Mouse (Mus musculus): Measurements from ENCODE around the gene Elk3. TPM values are rescaled to one million over a fixed set of nuclear protein-coding genes. Genes with fewer than 3 reads are reported as not detected.

The Elk3 gene
- total RNA-seq, 1 experiment = 15.7 TPM

DNA sequence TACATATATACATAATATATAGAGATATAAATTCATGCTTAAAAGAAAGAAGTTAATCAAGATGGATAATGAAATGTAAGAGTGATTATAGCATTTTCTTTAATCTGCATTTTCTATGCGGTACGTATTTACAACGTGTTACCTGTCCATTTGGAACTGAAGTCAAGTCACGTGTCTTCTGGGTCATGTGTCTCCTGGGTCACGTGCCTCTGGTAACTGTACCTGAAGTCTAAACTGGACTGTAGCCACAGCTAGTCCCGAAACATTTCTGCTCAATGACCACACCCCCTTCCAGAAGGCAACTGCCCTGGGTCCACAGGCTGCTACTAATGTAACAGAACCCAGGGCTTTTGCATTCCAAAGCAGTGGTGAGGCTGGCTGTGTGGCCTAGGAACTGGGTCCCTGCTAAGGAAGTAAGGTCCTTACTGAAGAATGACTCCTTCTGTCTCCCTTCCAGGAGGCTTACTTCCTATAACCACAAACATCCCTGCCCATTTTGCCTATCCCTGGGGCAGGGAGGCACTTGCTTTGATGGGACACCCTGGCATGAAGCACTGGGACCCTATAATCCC, 40.0 kb downstream of the Elk3 start:
- H3K36me3 ChIP-seq (ENCODE audit: control insufficient read depth, insufficient read depth, low read length, poor library complexity, severe bottlenecking) = no peaks in the 10 kb centered on the region
- TF ChIP-seq ZNF384 (IDR thresholded peaks at IDR 0.05; ENCODE audit: low read depth, low read length) = no peak
- TF ChIP-seq CHD2 (IDR thresholded peaks at IDR 0.05; ENCODE audit: low read depth, low read length) = no peak
- TF ChIP-seq MAFK (IDR thresholded peaks at IDR 0.05; ENCODE audit: insufficient read depth, low read depth, low read length) = no peak
- TF ChIP-seq HCFC1 (IDR thresholded peaks at IDR 0.05; ENCODE audit: borderline replicate concordance, insufficient read depth, low read length) = no peak
- no peak for TF ChIP-seq ZC3H11A (IDR thresholded peaks at IDR 0.05; ENCODE audit: borderline replicate concordance, low read depth, low read length)
- in situ Hi-C loops (cut with MboI; ENCODE audit: low sequenced_read_pairs in 2 of 2, unreplicated experiment in 2 of 2) = no loop called here
- H3K27ac ChIP-seq (ENCODE audit: insufficient read depth, low read depth, low read length, poor library complexity, severe bottlenecking) = no peak overlapping the region
- H3K9me3 ChIP-seq (ENCODE audit: control insufficient read depth, insufficient read depth, low read depth, low read length) = no peaks in the 10 kb centered on the region
- no peak overlapping the region for H3K4me3 ChIP-seq (ENCODE audit: insufficient read depth in 1 of 2, low read depth in 1 of 2, low read length in 2 of 2, poor library complexity in 1 of 2, severe bottlenecking in 1 of 2)
- no peak for DNase-seq (ENCODE audit: low read depth, low spot score)
- no peak overlapping the region for H3K9ac ChIP-seq (ENCODE audit: insufficient read depth, low read depth, low read length, poor library complexity, severe bottlenecking)
- peaks cover 0 to 9% of the 10 kb centered on the region in 2 experiments; a peak in 2 of 4 replicates for H3K4me1 ChIP-seq (ENCODE audit: control insufficient read depth in 2 of 2, insufficient read depth in 2 of 2, low read length in 2 of 2, poor library complexity in 1 of 2)

DNA sequence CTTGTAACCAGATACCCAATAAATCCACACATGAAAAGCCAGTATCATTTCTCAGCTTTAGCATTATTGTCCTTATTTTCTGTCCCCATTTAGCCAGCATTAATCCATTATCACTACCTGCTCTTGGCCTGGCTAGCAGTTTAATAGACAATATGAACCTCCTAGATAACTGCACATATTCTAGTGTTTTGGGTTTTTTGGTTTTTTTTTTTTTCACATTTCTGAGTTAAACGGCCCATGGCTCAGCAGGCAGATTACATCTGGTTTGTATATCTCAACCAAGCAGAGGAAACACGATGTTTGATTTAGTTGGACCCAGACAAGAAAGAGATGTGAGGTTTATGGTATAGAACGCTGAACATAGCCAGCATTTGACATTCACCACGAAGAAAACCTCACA, 41.2 kb downstream of the Elk3 start:
- TF ChIP-seq ZC3H11A (IDR thresholded peaks at IDR 0.05; ENCODE audit: borderline replicate concordance, low read depth, low read length) (no peak), ZNF384 (IDR thresholded peaks at IDR 0.05; ENCODE audit: low read depth, low read length) (no peak), HCFC1 (IDR thresholded peaks at IDR 0.05; ENCODE audit: borderline replicate concordance, insufficient read depth, low read length) (no peak), CHD2 (IDR thresholded peaks at IDR 0.05; ENCODE audit: low read depth, low read length) (no peak), MAFK (IDR thresholded peaks at IDR 0.05; ENCODE audit: insufficient read depth, low read depth, low read length) (no peak)
- in situ Hi-C loops (cut with MboI; ENCODE audit: low sequenced_read_pairs in 2 of 2, unreplicated experiment in 2 of 2) = no loop called here
- Histone ChIP-seq H3K27ac (ENCODE audit: insufficient read depth, low read depth, low read length, poor library complexity, severe bottlenecking) (no peak overlapping the region), H3K9me3 (ENCODE audit: control insufficient read depth, insufficient read depth, low read depth, low read length) (no peaks in the 10 kb centered on the region), H3K36me3 (ENCODE audit: control insufficient read depth, insufficient read depth, low read length, poor library complexity, severe bottlenecking) (no peaks in the 10 kb centered on the region), H3K4me1 (ENCODE audit: control insufficient read depth in 2 of 2, insufficient read depth in 2 of 2, low read length in 2 of 2, poor library complexity in 1 of 2) (peaks cover 0 to 5% of the 10 kb centered on the region in 2 experiments; a peak in 2 of 4 replicates), H3K4me3 (ENCODE audit: insufficient read depth in 1 of 2, low read depth in 1 of 2, low read length in 2 of 2, poor library complexity in 1 of 2, severe bottlenecking in 1 of 2) (no peak overlapping the region), H3K9ac (ENCODE audit: insufficient read depth, low read depth, low read length, poor library complexity, severe bottlenecking) (no peak overlapping the region)
- DNase-seq (ENCODE audit: low read depth, low spot score) = no peak

DNA sequence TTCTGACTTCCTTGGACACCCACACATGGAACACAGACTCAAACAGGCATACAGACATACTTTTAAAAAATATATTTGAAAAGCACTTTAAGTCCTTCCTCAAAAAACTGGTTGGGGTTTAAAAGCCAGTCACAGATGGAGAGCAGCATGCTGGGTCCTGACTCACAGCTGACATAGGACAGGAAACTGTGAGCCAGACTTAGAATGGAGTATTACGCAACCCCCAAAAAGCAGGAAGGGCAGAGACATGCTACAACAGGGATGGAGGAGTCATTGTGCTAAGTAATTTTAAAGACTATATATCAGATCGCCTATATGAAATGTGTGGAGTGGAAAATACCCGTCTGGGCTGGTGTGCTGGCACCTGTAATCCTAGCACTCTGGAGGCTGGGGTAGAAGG, 42.6 kb downstream of the Elk3 start:
- no peak overlapping the region for H3K9ac ChIP-seq (ENCODE audit: insufficient read depth, low read depth, low read length, poor library complexity, severe bottlenecking)
- in situ Hi-C loops (cut with MboI; ENCODE audit: low sequenced_read_pairs in 2 of 2, unreplicated experiment in 2 of 2) = no loop called here
- no peak for DNase-seq (ENCODE audit: low read depth, low spot score)
- H3K4me3 ChIP-seq (ENCODE audit: insufficient read depth in 1 of 2, low read depth in 1 of 2, low read length in 2 of 2, poor library complexity in 1 of 2, severe bottlenecking in 1 of 2) = no peak overlapping the region
- TF ChIP-seq HCFC1 (IDR thresholded peaks at IDR 0.05; ENCODE audit: borderline replicate concordance, insufficient read depth, low read length) (no peak), CHD2 (IDR thresholded peaks at IDR 0.05; ENCODE audit: low read depth, low read length) (no peak), MAFK (IDR thresholded peaks at IDR 0.05; ENCODE audit: insufficient read depth, low read depth, low read length) (no peak)
- H3K36me3 ChIP-seq (ENCODE audit: control insufficient read depth, insufficient read depth, low read length, poor library complexity, severe bottlenecking) = no peaks in the 10 kb centered on the region
- no peaks in the 10 kb centered on the region for H3K9me3 ChIP-seq (ENCODE audit: control insufficient read depth, insufficient read depth, low read depth, low read length)
- H3K27ac ChIP-seq (ENCODE audit: insufficient read depth, low read depth, low read length, poor library complexity, severe bottlenecking) = no peak overlapping the region
- H3K4me1 ChIP-seq (ENCODE audit: control insufficient read depth in 2 of 2, insufficient read depth in 2 of 2, low read length in 2 of 2, poor library complexity in 1 of 2) = no peaks in the 10 kb centered on the region; a peak in 1 of 4 replicates

DNA sequence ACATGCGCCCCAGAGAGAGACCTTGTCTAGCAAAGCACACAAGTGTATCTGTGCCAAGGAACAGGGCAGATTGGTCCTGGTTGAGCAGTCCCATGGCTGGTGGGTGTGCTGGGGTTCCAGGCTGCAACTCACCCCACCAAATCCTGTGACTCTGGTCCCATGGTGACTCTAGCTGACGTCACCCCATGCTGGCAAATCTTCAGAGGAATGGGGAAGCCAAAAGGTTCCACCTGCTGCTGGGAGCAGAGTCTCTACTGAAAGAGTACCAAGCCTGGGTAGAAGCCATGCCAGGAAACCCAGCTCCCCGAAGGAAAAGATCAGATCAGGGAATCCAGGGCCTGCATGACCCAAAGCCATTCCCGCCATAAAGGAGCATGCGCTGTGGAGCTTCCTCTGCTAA, 43.4 kb downstream of the Elk3 start:
- no peak for DNase-seq (ENCODE audit: low read depth, low spot score)
- TF ChIP-seq MAFK (IDR thresholded peaks at IDR 0.05; ENCODE audit: insufficient read depth, low read depth, low read length) (no peak), ZC3H11A (IDR thresholded peaks at IDR 0.05; ENCODE audit: borderline replicate concordance, low read depth, low read length) (no peak), ZNF384 (IDR thresholded peaks at IDR 0.05; ENCODE audit: low read depth, low read length) (no peak), CHD2 (IDR thresholded peaks at IDR 0.05; ENCODE audit: low read depth, low read length) (no peak), HCFC1 (IDR thresholded peaks at IDR 0.05; ENCODE audit: borderline replicate concordance, insufficient read depth, low read length) (no peak)

DNA sequence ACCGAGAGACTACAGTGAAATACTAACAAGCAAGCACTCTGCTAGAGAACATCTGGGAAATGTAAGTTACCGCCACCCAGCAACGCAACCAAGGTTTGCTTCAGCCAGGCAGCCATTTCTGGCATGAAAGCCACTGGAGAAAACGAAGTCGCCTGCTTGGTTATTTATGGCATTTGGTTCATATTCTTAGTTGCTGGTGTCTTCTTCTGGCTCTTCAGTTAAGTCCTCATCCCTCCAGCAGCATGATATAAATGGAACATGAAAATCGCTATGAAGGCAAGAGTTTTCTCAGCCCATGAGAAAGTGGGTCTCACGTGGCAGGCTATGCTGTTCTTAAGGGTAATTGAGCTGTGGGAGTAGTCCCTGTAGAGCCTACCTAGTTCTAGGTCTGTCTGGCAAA, 44.4 kb downstream of the Elk3 start:
- no peaks in the 10 kb centered on the region for H3K9me3 ChIP-seq (ENCODE audit: control insufficient read depth, insufficient read depth, low read depth, low read length)
- peaks cover 2 to 3% of the 10 kb centered on the region in 2 experiments; a peak in 1 of 4 replicates for H3K4me1 ChIP-seq (ENCODE audit: control insufficient read depth in 2 of 2, insufficient read depth in 2 of 2, low read length in 2 of 2, poor library complexity in 1 of 2)
- TF ChIP-seq ZC3H11A (IDR thresholded peaks at IDR 0.05; ENCODE audit: borderline replicate concordance, low read depth, low read length) = no peak
- TF ChIP-seq HCFC1 (IDR thresholded peaks at IDR 0.05; ENCODE audit: borderline replicate concordance, insufficient read depth, low read length) = no peak
- no peak for TF ChIP-seq CHD2 (IDR thresholded peaks at IDR 0.05; ENCODE audit: low read depth, low read length)
- no peak for TF ChIP-seq ZNF384 (IDR thresholded peaks at IDR 0.05; ENCODE audit: low read depth, low read length)
- TF ChIP-seq MAFK (IDR thresholded peaks at IDR 0.05; ENCODE audit: insufficient read depth, low read depth, low read length) = no peak
- H3K27ac ChIP-seq (ENCODE audit: insufficient read depth, low read depth, low read length, poor library complexity, severe bottlenecking) = no peak overlapping the region
- H3K9ac ChIP-seq (ENCODE audit: insufficient read depth, low read depth, low read length, poor library complexity, severe bottlenecking) = no peak overlapping the region
- in situ Hi-C loops (cut with MboI; ENCODE audit: low sequenced_read_pairs in 2 of 2, unreplicated experiment in 2 of 2) = no loop called here
- no peak for DNase-seq (ENCODE audit: low read depth, low spot score)
- H3K4me3 ChIP-seq (ENCODE audit: insufficient read depth in 1 of 2, low read depth in 1 of 2, low read length in 2 of 2, poor library complexity in 1 of 2, severe bottlenecking in 1 of 2) = no peak overlapping the region
- H3K36me3 ChIP-seq (ENCODE audit: control insufficient read depth, insufficient read depth, low read length, poor library complexity, severe bottlenecking) = no peaks in the 10 kb centered on the region

More for the DNA sequence above, 43.4 kb downstream of the Elk3 start:
- Histone ChIP-seq H3K36me3 (ENCODE audit: control insufficient read depth, insufficient read depth, low read length, poor library complexity, severe bottlenecking) (no peaks in the 10 kb centered on the region), H3K4me1 (ENCODE audit: control insufficient read depth in 2 of 2, insufficient read depth in 2 of 2, low read length in 2 of 2, poor library complexity in 1 of 2) (peaks cover 0 to 1% of the 10 kb centered on the region in 2 experiments; a peak in 1 of 4 replicates), H3K4me3 (ENCODE audit: insufficient read depth in 1 of 2, low read depth in 1 of 2, low read length in 2 of 2, poor library complexity in 1 of 2, severe bottlenecking in 1 of 2) (no peak overlapping the region), H3K9me3 (ENCODE audit: control insufficient read depth, insufficient read depth, low read depth, low read length) (no peaks in the 10 kb centered on the region), H3K9ac (ENCODE audit: insufficient read depth, low read depth, low read length, poor library complexity, severe bottlenecking) (no peak overlapping the region), H3K27ac (ENCODE audit: insufficient read depth, low read depth, low read length, poor library complexity, severe bottlenecking) (no peak overlapping the region)
- in situ Hi-C loops (cut with MboI; ENCODE audit: low sequenced_read_pairs in 2 of 2, unreplicated experiment in 2 of 2) = no loop called here
